Mouse (Mus musculus): ENCODE measurements around the gene Tnfrsf23.
"Not testable (repeated sequence)": the region's sequence is repeated elsewhere in the genome, so short reads cannot be mapped to it uniquely, and the experiment has no call there.

- TF ChIP-seq CTCF, POLR2A (IDR thresholded peaks at IDR 0.05; ENCODE audit: extremely low read depth, insufficient read depth, low read length): not testable (repeated sequence)
These were observed 35.8 kb downstream of the Tnfrsf23 start for GRCm38 (mm10) chr7:143649769-143650346.
